Mouse (Mus musculus) myocyte (in vitro differentiated cells): ENCODE measurements around the gene Ncam1.

Source experiments
- CEBPB ChIP-seq: IDR thresholded peaks from 2 replicates; pipeline ENCODE4 v1.6.1; 2011; ENCODE audit warnings: mild to moderate bottlenecking, moderate library complexity; ENCODE audit not compliant: poor library complexity, insufficient read depth, severe bottlenecking
- E2F4 ChIP-seq: IDR thresholded peaks from one replicate; pipeline ENCODE4 v1.6.1; 2011; ENCODE audit warnings: mild to moderate bottlenecking, control low read depth, moderate library complexity; ENCODE audit not compliant: insufficient read depth
- MAX ChIP-seq: IDR thresholded peaks from one replicate; pipeline ENCODE4 v1.6.1; 2011; ENCODE audit warnings: low read depth, mild to moderate bottlenecking, control low read depth
- MYOG ChIP-seq, 3 experiments: IDR thresholded peaks; one replicate each; pipeline ENCODE4 v1.6.1; 2011; ENCODE audit warnings: control low read depth in 2 of 3, low read depth in 2 of 3, mild to moderate bottlenecking in 2 of 3; ENCODE audit not compliant: insufficient read length in 2 of 3, control insufficient read depth in 1 of 3, insufficient read depth in 1 of 3
- POLR2A ChIP-seq: IDR thresholded peaks from one replicate; pipeline ENCODE4 v1.6.1; 2011; ENCODE audit warnings: low read depth, mild to moderate bottlenecking, control low read depth, moderate library complexity; ENCODE audit not compliant: insufficient read length
- REST ChIP-seq: IDR thresholded peaks from one replicate; pipeline ENCODE4 v1.6.1; 2011; ENCODE audit warnings: mild to moderate bottlenecking, control low read depth, moderate library complexity; ENCODE audit not compliant: insufficient read depth, insufficient read length
- SRF ChIP-seq: IDR thresholded peaks from one replicate; pipeline ENCODE4 v1.6.1; 2011; ENCODE audit warnings: low read depth; ENCODE audit not compliant: control insufficient read depth, insufficient read length
- TCF3 ChIP-seq: IDR thresholded peaks from one replicate; pipeline ENCODE4 v1.6.1; 2011; ENCODE audit warnings: low read depth, control low read depth; ENCODE audit not compliant: insufficient read length

GRCm38 (mm10) chr9:49472126-49472525, 326.6 kb downstream of the Ncam1 start:
- no peak for TF ChIP-seq POLR2A
- TF ChIP-seq SRF: no peak
- no peak for TF ChIP-seq REST
- TF ChIP-seq MAX: no peak
- TF ChIP-seq E2F4: no peak
- no peak for TF ChIP-seq TCF3
- no peak for TF ChIP-seq CEBPB
- TF ChIP-seq MYOG (IDR thresholded peaks at IDR 0.05; ENCODE audit: control insufficient read depth in 1 of 3, insufficient read depth in 1 of 3, insufficient read length in 2 of 3, low read depth in 2 of 3): no peak
